Mouse (Mus musculus) cerebellum, adult 11 months (tissue): ENCODE data around the gene Galnt10.

ENCODE experiments used
- DNase-seq: peaks from one replicate; pipeline ENCODE4 v3.0.0; 2022

Galnt10 gene

GRCm38 (mm10) chr11:57643691-57644090 is 1.6 kb upstream of the Galnt10 start:
- no peak for DNase-seq

GRCm38 (mm10) chr11:57644245-57645017 is 811 bp upstream of the Galnt10 start:
- no peak for DNase-seq

GRCm38 (mm10) chr11:57645847-57646246 is 605 bp downstream of the Galnt10 start:
- no peak for DNase-seq

GRCm38 (mm10) chr11:57646416-57646815 is 1.2 kb downstream of the Galnt10 start:
- no peak for DNase-seq

GRCm38 (mm10) chr11:57646940-57647339 is 1.7 kb downstream of the Galnt10 start:
- no peak for DNase-seq

- DNase-seq, result no peak
Observed at GRCm38 (mm10) chr11:57647446-57647845, 2.2 kb downstream of the Galnt10 start.

GRCm38 (mm10) chr11:57648196-57648800 is 3.1 kb downstream of the Galnt10 start:
- no peak for DNase-seq

GRCm38 (mm10) chr11:57649269-57649668 is 4.0 kb downstream of the Galnt10 start:
- no peak for DNase-seq

- DNase-seq, result no peak
Observed at GRCm38 (mm10) chr11:57649671-57650070, 4.4 kb downstream of the Galnt10 start.

GRCm38 (mm10) chr11:57650867-57651266 is 5.6 kb downstream of the Galnt10 start:
- DNase-seq, result no peak

- no peak for DNase-seq
Observed at GRCm38 (mm10) chr11:57651281-57651810, 6.1 kb downstream of the Galnt10 start.

GRCm38 (mm10) chr11:57652206-57652922 is 7.1 kb downstream of the Galnt10 start:
- no peak for DNase-seq

GRCm38 (mm10) chr11:57652923-57653660 is 7.8 kb downstream of the Galnt10 start:
- no peak for DNase-seq

- DNase-seq, result no peak
Observed at GRCm38 (mm10) chr11:57653796-57654195, 8.6 kb downstream of the Galnt10 start.

- DNase-seq, result no peak
Observed at GRCm38 (mm10) chr11:57654386-57654785, 9.1 kb downstream of the Galnt10 start.

GRCm38 (mm10) chr11:57654977-57655397 is 9.7 kb downstream of the Galnt10 start:
- no peak for DNase-seq

GRCm38 (mm10) chr11:57655669-57656325 is 10.6 kb downstream of the Galnt10 start:
- DNase-seq, result no peak

- DNase-seq, result no peak
Observed at GRCm38 (mm10) chr11:57656602-57657275, 11.5 kb downstream of the Galnt10 start.

GRCm38 (mm10) chr11:57657370-57658072 is 12.3 kb downstream of the Galnt10 start:
- no peak for DNase-seq

GRCm38 (mm10) chr11:57658214-57658613 is 13.0 kb downstream of the Galnt10 start:
- no peak for DNase-seq

- DNase-seq, result no peak
Observed at GRCm38 (mm10) chr11:57658751-57659150, 13.5 kb downstream of the Galnt10 start.
